Mouse (Mus musculus) olfactory bulb, adult 2 months (tissue): ENCODE results near the gene Polr2e.

Source experiments
- CTCF ChIP-seq: fragments of 200-500 bp; IDR thresholded peaks from 2 replicates; pipeline ENCODE4 v1.5.1; 2012; ENCODE audit warnings: low read depth, mild to moderate bottlenecking, low read length, moderate library complexity; ENCODE audit not compliant: insufficient read depth
- POLR2A ChIP-seq: fragments of 200-500 bp; IDR thresholded peaks from 2 replicates; pipeline ENCODE4 v1.6.1; 2012; ENCODE audit warnings: mild to moderate bottlenecking, low read depth, low read length, moderate library complexity; ENCODE audit not compliant: insufficient read depth

GRCm38 (mm10) chr10:80056506-80056905, 16.9 kb upstream of the Polr2e start:
- TF ChIP-seq CTCF (no peak), POLR2A (no peak)
